Mouse (Mus musculus) urinary bladder, postnatal 4 days (tissue): ENCODE measurements around the gene Tm7sf2.
"Not testable (repeated sequence)": the region's sequence is repeated elsewhere in the genome, so short reads cannot be mapped to it uniquely, and the experiment has no call there.

Experiments used
- DNase-seq, 2 experiments: peaks; one replicate each; pipeline ENCODE4 v3.0.0; 2021 to 2022; ENCODE audit warnings: low spot score in 2 of 2

Tm7sf2 gene

DNA sequence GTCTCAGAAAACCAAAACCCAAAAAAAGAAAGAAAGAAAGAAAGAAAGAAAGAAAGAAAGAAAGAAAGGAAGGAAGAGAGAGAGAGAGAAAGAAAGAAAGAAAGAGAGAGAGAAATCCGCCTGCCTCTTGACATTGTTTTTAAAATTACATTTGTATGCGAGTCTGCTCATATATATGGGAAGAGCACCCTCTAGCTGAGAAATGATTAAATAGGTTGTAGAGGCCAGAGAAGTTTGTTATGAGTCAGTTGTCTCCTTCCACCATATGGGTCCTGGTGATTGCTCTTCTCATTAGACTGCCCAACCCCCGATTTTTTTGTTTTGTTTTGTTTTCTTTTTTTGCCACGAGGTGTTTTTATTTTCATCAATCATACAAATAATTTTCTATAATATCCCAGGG, 24.1 kb downstream of the Tm7sf2 start:
- DNase-seq: not testable (repeated sequence)

DNA sequence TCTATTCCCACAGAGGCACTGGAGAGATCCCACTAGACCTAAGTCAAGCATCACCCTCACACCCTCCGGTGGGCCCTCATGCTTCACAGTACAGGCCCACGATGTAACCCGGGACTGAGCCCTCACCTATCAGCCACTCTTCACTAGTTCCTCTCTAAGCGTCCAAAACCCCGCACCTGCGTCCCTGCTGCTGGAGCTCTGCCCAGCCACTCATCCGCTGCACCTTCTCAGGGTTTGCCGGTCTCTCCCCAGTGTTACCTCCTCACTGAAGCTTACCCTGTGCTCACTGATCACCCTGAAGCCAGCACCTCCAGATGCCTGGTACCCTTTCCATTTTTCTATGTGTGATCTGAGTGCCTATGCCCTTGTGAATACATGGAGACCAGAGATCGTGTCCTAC, 25.9 kb downstream of the Tm7sf2 start:
- DNase-seq: no peak

DNA sequence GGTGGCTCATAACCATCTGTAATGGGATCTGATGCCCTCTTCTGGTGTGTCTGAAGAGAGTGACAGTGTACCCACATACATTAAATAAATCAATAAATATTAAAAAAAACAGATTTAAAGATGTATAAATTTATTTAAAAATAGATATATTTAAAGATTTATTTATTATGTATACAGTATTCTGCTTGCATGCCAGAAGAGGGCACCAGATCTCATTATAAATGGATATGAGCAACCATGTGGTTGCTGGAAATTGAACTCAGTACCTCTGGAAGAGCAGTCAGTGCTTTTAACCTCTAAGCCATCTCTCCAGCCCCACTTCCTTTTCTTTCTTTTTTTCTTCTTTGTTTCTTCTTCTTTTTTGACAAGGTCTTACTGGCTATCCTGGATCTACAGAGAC, 28.2 kb downstream of the Tm7sf2 start:
- no peak for DNase-seq

DNA sequence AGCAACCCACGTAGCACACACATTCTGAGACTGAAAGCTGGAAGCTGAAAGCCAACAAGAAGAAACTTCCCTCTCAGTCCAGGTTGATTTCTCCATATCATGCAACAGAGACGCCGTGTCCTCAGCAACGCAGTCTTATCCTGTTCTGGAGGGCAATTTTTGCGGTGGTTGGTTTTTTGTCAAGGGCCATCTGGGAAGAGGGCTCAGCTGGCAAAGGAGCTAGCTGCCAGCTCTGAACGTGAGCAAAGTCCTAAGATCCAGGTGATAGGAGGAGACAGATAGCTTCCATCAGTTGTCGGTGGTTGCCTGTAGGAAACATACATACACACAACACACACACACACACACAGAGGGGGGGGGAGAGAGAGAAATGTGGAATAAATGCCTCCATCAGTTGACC, 29.8 kb downstream of the Tm7sf2 start:
- no peak for DNase-seq

DNA sequence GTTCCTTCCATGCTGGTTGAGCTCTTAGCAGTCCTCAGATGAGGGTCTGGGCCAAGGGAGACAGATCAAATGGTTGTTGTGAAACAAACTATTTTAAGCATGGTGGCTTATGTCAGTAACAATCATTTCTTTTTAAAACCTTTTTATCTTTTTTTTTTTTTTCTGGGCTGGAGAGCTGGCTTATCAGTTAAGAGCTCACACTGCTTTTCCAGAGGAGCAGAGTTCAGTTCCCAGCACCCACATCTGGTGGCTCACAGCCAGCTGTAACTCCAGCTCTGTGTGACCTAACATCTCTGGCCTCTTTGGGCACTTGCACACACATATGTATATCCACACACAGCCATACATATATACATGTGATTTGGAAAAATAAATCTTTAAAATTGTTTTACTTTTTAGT, 30.5 kb downstream of the Tm7sf2 start:
- DNase-seq: no peak

DNA sequence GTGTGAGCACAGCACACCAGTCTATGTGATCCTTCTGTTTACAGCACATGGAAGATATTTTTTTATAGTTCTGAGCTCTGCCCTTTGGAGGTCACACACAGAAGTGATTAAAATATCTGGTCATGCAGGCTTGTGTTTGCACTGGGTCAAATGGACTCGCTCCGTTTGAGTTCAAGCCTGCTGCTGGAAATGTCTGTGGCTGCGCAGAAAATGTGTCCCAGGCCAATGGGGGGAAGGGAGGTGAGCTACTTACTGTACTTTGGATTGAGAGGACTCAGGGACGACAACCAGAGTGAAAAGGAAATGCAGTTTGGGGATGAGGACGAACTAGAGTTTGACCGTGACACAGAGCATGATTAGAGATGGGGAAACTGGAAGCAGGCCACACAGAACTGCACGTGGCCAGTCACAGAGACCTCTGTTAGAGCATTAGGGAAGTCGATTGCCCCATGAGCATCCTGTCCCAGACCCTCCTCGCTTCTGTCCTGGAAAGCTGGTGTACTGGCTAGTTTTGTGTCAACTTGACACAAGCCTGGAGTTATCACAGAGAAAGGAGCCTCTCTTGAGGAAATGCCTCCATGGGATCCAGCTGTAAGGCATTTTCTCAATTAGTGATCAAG, 32.1 kb downstream of the Tm7sf2 start:
- no peak for DNase-seq

DNA sequence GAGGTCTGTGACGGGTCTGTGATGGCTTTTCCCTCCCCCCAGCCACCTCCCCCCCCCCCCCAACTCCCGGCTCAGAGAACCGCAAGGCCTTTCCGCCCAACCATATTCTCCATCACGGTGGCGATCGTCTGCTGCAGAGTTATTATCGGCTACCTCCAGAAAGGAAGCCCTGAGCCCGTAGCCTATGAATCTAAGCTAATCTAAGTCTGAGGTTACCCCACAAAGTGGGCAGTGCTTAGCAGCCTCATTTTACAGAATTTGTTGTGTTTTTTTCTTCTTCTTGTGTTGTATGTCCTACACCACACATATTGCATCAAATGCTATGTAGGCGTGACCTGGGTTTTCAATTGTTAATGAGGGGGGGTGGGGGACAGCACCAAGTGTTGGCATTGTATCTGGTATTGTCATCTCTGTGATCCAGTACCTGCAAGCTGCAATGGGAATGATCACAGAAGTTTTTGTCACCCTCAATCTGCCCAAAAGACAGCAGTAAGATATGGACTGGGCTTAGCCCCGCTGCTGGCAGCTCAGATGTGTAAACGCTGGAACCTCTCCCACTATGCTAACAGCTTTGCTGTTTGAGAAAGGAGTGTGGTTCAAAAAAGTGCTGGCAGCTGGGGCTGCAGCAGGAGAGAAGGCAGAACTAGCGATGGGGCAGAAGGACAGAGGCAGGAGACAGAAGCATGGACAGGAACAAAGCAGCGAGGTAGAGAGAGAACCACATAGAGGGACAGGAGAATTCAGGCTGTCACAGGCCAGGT, 37.5 kb downstream of the Tm7sf2 start:
- no peak for DNase-seq

DNA sequence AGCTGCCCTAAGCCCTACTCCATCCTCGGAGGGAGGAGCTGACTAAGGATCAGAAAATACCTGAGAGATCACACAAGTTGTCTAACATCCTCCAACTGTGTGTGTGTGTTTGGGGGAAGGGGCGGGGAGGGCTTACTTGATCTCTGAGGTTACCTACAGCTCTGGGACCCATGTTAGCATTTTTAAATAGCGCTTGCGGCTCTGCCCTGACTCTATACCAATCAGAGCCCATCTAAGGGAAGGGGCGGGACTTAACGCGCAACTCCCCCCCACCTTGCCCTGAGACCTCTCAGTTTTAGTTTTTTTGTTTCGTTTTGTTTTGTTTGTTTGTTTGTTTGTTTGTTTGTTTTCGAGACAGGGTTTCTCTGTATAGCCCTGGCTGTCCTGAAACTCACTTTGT, 38.7 kb downstream of the Tm7sf2 start:
- DNase-seq: no peak

DNA sequence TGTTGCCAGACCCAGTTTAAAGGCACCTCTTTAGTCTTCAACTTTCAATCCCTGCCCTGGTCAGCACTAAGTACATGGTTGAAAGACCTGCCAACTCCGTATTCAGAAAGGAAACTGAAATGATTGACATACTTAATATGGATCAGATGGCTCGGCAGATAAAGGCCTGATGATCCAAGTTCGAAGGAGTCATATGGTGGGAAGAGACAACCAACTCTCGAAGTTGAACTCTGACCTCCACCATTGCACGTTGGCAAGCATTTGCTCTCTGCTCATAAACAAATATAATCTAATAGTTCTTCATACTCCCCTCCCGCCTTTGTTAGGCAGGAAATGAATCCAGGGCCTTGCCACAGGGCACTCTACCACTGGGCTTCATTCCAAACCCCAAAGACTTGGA, 39.2 kb downstream of the Tm7sf2 start:
- no peak for DNase-seq

DNA sequence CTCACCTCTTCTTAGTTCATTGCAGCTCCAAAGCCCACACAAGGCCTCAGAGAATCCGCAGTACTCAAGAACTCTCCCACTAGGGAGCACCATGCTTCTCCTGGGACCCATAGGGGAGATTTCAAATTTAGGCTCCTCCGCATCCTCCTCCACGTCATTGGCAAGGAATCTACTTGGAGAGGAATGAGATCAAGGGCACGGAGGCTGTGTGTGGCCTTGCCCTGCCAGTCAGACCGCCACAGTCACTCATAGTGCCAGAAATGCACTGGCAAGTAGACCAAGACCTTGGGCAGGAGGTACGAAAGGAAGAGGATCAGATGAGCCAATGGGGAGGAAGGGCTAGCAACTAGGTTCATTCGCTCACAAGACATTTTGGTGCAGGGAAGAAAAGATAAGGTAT, 44.2 kb downstream of the Tm7sf2 start:
- no peak for DNase-seq

DNA sequence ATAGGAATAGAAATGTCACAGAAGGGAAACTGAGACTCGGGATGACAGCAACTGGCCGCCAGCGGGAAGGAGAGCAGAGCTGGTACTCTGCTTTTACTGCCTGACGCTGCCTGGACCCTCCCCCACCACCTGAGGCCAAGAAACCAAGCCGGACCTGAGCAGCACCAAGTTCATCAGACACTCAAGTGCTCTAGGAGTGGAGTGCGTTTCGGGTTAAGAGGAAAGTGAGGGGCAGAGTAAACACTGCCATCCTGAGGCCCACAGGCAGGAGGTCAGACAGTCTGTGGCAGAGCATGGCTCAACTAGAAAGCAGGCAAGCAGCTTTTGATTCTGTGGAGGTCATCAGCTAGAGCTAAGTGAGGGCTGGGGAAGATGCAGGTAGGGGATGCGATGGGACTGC, 45.1 kb downstream of the Tm7sf2 start:
- no peak for DNase-seq

DNA sequence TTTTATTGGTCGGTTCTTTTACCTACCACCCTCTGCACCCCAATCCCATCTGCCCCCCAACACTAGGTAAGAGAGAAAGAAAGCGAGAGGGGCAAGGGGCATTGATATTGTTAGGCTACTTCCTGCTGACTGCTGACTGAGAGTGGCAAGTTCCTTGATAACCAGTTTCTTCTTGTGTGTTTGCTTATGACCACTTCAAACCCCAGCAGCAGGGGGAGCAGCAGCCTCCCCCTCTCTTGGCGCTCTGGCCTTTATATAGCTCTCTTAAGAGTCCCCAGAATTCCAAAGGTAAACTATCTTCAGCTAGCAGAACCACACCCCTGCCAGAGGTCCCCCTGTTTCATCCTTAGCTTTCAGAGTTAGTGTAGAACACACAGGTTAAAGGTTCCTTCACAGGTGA, 47.9 kb downstream of the Tm7sf2 start:
- DNase-seq: no peak

DNA sequence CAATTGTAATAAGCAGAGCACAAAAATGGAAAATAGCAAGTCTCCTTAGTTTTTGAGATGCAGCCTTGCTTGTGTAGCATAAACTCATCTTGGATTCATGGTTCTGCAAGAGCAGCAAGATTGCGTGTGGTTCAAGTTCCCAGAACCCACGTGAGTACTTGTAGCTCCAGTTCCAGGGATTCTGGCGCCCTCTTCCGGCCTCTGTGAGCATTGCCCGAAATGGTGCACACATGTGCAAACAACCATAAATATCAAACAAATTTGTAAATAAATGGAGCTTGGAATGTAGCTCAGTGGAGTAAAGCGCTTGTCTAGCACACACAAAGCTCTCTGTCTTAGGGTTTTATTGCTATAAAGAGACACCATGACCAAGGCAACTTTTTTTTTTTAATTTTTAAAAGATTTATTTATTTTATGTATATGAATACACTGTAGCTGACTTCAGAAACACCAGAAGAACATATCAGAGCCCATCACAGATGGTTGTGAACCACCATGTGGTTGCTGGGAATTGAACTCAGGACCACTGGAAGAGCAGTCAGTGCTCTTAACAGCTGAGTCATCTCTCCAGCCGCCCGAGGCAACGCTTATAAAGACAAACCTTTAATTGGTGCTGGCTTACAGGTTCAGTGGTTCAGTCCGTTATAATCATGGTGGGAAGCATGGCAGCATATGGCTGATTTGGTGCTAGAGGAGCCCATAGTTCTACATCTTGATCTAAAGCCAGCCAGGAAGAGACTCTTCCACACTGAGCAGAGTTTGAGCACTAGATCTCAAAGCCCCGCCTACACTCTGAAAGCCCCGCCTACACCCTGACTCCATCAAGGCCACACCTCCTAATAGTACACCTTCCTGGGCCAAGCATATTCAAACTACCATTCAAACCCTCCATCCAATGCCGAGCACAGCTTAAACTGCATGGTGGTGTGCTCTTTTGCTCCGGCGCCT, 49.8 kb downstream of the Tm7sf2 start:
- DNase-seq: peak; percentile 66 to 90

DNA sequence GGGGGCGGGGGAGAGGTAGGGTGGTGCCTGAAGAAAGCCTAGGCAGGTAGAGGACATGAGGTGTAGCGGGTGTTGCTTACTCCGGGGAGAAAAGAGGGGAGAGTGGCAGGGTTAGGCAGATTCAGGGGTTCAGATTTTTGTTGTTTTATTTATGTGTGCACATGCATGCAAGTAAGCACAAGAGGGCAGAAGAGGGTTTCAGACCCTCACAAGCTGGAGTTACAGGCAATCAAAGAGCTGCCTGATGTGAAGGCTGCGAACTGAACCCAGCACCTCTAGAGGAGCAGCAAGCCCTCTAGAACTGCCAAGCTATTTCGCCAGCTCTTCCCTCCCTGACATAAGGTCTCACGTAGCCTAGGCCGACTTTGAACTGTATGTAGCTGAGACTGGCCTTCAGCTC, 51.6 kb downstream of the Tm7sf2 start:
- DNase-seq: no peak

DNA sequence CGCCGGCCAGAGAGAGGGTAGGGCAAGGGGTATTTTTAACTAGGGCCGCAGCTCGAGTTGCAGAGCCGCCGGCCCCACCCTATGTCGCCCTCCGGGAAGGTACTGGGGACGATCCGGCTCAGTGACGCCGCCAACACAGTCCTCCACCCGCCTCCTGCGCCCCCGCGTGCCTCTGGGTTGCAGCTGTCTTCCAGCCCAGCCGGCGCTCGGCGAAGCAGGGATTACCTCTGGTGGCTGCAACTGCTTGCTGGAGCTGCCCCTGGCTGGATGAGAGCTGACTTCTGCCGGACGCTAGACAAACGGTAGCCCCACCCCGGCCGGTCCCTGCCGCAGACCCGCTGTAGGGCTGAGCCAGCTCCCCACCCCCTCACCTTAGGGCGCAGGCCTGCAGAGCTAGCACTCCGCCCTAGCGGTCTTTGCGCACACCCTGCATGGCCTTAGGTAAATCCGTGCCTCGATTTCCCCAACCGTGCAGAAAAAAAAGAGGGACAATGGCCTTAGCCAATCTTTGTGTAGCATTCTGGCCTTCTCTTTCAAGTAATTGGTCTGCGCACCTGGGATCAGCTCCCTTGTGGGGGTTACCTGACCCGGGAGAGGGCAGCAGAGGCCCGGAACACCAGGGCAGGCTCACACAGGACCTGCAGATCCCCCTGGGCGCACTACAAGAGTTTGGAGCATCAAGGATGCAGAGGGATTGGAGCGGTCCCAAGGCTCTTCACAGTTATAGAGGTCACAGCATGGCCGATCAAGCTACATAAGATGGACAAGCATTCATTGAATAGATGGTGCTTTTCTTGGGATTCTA, 52.5 kb downstream of the Tm7sf2 start, which contains the start of gene Capn1:
Capn1 (minus strand) TSS at position 387 of the 805 bp plus-strand sequence.
- DNase-seq: peak; percentile 73 to 79

DNA sequence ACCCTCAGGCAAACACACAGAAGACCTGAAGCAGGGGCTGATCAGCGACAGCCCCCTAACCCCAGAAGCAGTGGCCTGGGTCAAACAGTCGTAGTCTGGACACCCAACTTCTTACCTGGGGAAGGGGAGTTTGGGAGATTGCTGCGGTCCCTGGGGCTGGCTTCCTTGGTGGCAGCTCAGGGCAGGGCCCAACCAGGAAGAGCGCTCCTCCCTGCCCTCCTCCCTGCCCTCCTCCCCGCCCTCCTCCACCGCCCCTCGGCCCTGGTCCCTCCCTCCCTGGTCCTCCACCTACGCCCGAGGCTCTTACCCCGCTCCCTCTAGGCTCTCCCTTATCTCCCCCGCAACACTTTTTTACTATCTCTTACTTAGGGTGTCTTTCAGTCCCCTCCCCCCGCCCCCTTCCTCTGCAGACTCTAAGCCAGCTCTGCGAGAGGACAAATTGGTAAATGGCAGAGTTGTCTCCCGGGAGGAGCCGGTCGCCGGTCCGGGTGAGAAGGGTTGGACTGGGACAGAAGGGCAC, 53.1 kb downstream of the Tm7sf2 start:
- DNase-seq: no peak

DNA sequence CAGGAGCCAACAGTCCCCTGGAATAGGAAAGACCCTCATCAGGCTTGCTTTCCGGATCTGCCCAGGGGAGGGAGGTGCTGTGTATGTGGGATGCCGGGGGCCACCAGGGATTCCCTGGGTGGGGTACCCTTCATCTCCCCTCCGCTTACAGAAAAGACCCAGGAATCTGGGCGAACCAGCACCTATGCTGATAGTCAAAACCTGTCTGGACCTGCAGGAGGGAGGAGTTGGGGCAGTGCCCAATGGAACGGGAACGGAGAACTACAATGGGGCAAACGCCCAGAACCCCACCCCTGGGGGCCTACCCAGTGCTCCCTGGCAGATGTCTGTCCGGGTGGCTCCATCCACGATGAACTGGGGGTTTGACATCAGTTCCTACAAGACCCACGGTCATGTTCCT, 54.5 kb downstream of the Tm7sf2 start:
- peak in 1 of 2 experiments; percentile 52 for DNase-seq
